Mouse (Mus musculus) heart, embryonic 16.5 days (tissue): ENCODE measurements around the gene Gm21425. TPM values are rescaled to one million over a fixed set of nuclear protein-coding genes. Genes with fewer than 3 reads are reported as not detected.
"Not testable (repeated sequence)": the region's sequence is repeated elsewhere in the genome, so short reads cannot be mapped to it uniquely, and the experiment has no call there.

Experiments used
- ATAC-seq: fragments of 200-750 bp; cut with Nextera tagmentation; replicated peaks from 2 replicates; pipeline ENCODE4 v1.8.0; 2017; ENCODE audit warnings: moderate number of reproducible peaks; ENCODE audit not compliant: insufficient read depth, low FRiP score; ENCODE audit errors: extremely low read depth
- H3K27ac ChIP-seq: fragments of 300-500 bp; sonication (generic); 2 replicates; pipeline ENCODE4 v1.5.1; 2014; ENCODE audit warnings: mild to moderate bottlenecking, low read length, control low read depth, moderate library complexity
- H3K27me3 ChIP-seq: fragments of 300-500 bp; sonication (generic); 2 replicates; pipeline ENCODE4 v1.6.1; 2014; ENCODE audit warnings: low read length, mixed read lengths; ENCODE audit not compliant: control insufficient read depth, insufficient read depth
- H3K36me3 ChIP-seq: fragments of 300-500 bp; sonication (generic); 2 replicates; pipeline ENCODE4 v1.6.1; 2014; ENCODE audit not compliant: control insufficient read depth, insufficient read depth
- H3K4me1 ChIP-seq: fragments of 300-500 bp; sonication (generic); 2 replicates; pipeline ENCODE4 v1.6.1; 2014; ENCODE audit warnings: low read length, mixed read lengths; ENCODE audit not compliant: control insufficient read depth, insufficient read depth
- H3K4me2 ChIP-seq: fragments of 300-500 bp; sonication (generic); 2 replicates; pipeline ENCODE4 v1.6.1; 2014; ENCODE audit warnings: low read depth, mild to moderate bottlenecking, control low read depth, low read length
- H3K4me3 ChIP-seq: fragments of 300-500 bp; sonication (generic); 2 replicates; pipeline ENCODE4 v1.5.1; 2014; ENCODE audit warnings: mild to moderate bottlenecking, control low read depth, low read length
- H3K9ac ChIP-seq: fragments of 300-500 bp; sonication (generic); 2 replicates; pipeline ENCODE4 v1.6.1; 2014; ENCODE audit warnings: low read length, control low read depth
- H3K9me3 ChIP-seq: fragments of 300-500 bp; sonication (generic); replicated peaks from 2 replicates; pipeline ENCODE4 v1.6.1; 2016; ENCODE audit warnings: low read length; ENCODE audit not compliant: control insufficient read depth
- WGBS: fragments of 180-500 bp; shearing (Covaris S2); extraction: QIAGEN DNeasy Blood & Tissue Kit; methylation state at CpG from one replicate; pipeline ENCODE4 v1.1.7; 2014; 5-methylcytosine and 5-hydroxymethylcytosine counted together
- polyA plus RNA-seq: library from polyadenylated mRNA; unstranded; fragments of >200 nt; fragmentation: Nextera tagmentation; extraction: Ambion mirVana; gene quantifications from 2 replicates; pipeline ENCODE4 v1.2.1, GENCODE M21; 2015

Gm21425 gene
- polyA plus RNA-seq, result not detected in 2 replicates

DNA sequence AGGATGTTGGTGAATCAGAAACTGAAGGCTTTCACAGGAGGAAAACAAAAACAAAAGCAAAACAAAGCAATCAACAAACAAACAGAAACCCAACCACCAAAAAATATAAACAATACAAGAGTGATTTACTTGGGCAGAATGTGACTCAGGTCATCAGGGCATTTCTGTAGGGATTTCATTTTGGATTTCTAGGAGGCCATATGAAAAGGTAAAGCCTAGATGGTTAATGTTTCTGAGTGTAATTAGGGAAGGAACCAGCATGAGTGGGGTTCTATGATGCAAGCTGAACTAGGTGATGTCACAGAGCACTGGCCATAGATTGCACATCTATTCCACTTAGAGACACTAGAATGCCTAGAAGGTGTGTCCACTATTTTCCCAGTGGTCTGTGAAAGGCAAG is at the start of gene Gm21425:
Gene Gm21425 (plus strand): TSS at position 301 of the 400 bp plus-strand sequence.
- not testable (repeated sequence) for H3K27me3 ChIP-seq, ATAC-seq, H3K9ac ChIP-seq, H3K9me3 ChIP-seq, H3K36me3 ChIP-seq, H3K4me1 ChIP-seq, H3K4me3 ChIP-seq, H3K27ac ChIP-seq, H3K4me2 ChIP-seq

DNA sequence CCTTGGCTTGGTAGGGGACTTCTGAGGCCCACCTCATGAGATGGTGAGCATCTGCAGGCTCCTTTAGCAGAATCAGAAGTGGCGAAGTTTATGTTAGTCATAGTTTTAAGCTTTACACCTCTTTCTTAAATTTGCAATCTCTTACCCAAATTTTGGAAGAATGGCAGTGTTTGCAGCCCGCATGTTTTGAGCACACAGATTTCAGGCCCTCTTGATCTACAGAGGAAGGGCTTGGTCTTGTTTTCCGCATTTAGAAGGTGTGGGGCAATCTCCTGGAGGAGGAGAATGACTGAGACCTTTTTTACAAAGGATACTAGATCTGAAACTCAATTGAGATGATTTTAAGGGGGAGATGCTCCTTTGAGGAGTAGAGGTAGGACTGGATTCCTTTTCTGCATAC is 28.4 kb upstream of the Gm21425 start, which contains the start of gene Gm21891:
Gene Gm21891 (minus strand): TSS at position 101 of the 400 bp plus-strand sequence.
- not testable (repeated sequence) for H3K9ac ChIP-seq, H3K27me3 ChIP-seq, H3K4me3 ChIP-seq, H3K4me1 ChIP-seq, H3K36me3 ChIP-seq, ATAC-seq, H3K9me3 ChIP-seq, H3K27ac ChIP-seq, H3K4me2 ChIP-seq
- WGBS, result no CpG with 5 or more reads among the region's 3 CpGs

Other genes starting within 250 kb of the Gm21425 start
- not detected in 2 replicates for gene Gm20807, start 119.1 kb upstream of the Gm21425 start, polyA plus RNA-seq
- not detected in 2 replicates for gene Gm21891, start 28.5 kb upstream of the Gm21425 start, polyA plus RNA-seq
- gene Gm21828, start 62.0 kb downstream of the Gm21425 start, polyA plus RNA-seq, result not detected in 2 replicates
- gene Gm21440, start 90.4 kb downstream of the Gm21425 start, polyA plus RNA-seq, result not detected in 2 replicates
- gene Gm21454, start 90.5 kb downstream of the Gm21425 start, polyA plus RNA-seq, result not detected in 2 replicates
- not detected in 2 replicates for gene Gm21725, start 187.1 kb downstream of the Gm21425 start, polyA plus RNA-seq